Mouse (Mus musculus) monocyte, adult 59 days (primary cell): ENCODE results near the gene Dhrs7. TPM values are rescaled to one million over a fixed set of nuclear protein-coding genes. Genes with fewer than 3 reads are reported as not detected.

Experiments
- total RNA-seq, 2 experiments: library from RNA; stranded (reverse); gene quantifications; one replicate each; pipeline ENCODE4 v1.2.4; 2023

Gene Dhrs7
- 10 to 100 TPM; 35.2 to 36.1 TPM for total RNA-seq

DNA sequence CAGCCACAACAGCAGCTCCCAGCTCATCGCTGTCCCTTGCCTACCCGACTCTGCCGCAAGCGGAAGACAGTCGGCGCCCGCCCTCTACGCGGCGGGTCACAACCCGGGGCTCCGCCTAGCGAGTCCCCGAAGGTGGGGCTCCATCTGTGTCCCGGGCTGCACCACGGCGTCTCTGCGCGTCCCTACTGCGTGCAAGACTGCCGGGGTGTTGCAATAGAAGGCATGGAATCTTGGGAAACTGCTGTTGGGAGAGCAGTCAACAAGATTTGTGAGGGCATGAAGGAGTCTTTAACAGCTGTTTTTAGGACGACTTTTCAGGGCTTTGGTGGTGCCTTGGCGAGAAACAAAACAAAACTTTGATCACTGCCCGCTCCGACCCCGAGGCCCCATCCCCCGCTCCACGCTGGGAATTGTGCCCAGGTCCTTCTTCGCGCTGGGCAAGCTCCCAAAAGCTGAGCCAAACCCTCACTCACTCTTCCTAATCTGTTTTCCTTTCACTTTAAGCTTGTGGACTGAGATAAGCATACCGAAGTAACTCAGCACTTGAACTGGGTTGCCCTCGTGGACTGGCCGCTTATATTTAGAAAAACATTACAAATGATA lies at the start of gene Dhrs7:
Dhrs7 (minus strand) TSS at position 175 of the 603 bp plus-strand sequence.

GRCm38 (mm10) chr12:72649611-72650330 lies 14.9 kb downstream of the Dhrs7 start, which contains the start of gene Gm4756:
Gm4756 (minus strand) TSS chr12:72649661.

Other genes starting within 250 kb of the Dhrs7 start
- gene Lrrc9, start 223.0 kb downstream of the Dhrs7 start, total RNA-seq: not detected
- gene Pcnx4, start 128.5 kb downstream of the Dhrs7 start, total RNA-seq: 1 to 10 TPM; 1.9 TPM
- gene Gm4756, start 15.2 kb downstream of the Dhrs7 start, total RNA-seq: not detected
- 100 to 1,000 TPM in 1 of 2 experiments, 10 to 100 TPM in 1; 91.6 to 109 TPM for gene Ppm1a, start 92.5 kb upstream of the Dhrs7 start, total RNA-seq